Mouse (Mus musculus) megakaryocyte-erythroid progenitor cell, adult 5 weeks (primary cell): ENCODE results near the gene Kiss1r. TPM values are rescaled to one million over a fixed set of nuclear protein-coding genes. Genes with fewer than 3 reads are reported as not detected.

Experiments
- polyA plus RNA-seq: library from polyadenylated mRNA; stranded (reverse); fragments of >175 nt; gene quantifications from 2 replicates; pipeline ENCODE4 v1.2.3, GENCODE M21; 2012

Gene Kiss1r
- polyA plus RNA-seq: 0.41 and 0.64 TPM in 2 replicates

DNA sequence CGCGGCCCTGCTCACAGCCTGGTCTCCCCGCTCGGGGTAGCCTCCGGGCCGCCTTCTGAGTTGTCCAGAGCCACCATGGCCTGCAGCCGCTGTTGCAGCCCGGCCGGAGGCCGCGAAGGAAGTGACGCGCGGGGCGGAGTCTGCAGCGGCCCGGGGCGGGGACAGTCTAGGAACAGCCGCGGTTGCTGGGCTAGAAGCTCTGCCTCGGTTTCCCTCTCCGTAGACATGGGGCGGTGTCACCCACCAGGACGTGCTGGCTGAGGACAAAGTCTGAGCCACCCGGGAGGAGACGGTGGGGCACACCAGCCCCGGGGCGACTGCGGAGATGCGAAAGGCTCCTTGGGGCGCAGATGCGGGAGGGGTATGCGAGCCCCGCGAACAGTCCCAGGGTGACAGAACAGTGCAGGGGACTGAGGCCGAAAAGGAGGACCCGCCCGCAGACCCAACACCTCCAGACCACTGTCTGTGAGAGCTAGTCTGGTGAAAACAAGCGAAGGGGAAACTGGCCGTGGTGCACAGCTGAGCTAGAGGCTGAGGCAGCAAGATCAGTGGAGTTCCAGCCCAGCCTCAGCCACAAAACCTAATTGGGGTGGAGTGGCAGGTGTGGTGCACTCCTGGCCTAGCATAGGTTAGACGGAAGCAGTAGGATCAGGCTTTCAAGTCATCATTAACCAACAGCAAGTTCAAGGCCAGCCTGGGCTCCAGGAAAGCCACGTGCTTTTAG, at the start of gene Kiss1r:
Gene Kiss1r (plus strand): TSS at position 164 of the 724 bp plus-strand sequence.

DNA sequence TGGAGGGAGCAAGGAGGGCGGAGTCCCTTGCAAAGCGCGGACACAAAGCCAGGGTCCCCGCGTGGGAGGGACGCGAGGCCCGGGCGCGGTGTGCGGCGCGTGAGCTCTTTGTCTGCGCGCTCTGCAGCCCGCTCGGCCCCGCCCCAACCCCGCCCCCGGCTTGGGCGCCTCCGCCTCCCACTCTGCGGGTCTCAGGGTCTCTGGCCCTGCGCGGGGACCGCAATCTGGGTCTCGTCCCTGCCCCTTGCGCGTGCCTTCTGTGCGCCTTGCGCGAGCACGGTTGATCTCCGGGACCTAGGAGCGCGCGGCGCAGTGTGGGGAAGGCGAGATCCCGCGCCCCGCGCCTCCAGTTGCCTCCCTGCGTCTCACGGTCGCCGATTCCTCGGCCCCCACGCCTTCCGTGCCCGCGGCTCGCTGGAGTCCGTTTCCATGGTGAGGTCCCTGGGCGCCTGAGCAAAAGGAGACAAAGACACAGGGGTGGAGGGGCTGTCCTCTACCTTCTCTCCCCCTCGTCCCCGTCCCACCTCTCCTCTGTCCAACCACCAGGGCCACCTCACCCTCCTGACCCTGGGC, 42.4 kb upstream of the Kiss1r start, which contains the start of the genes Prtn3 and Plppr3:
Gene Prtn3 (plus strand): TSS at position 187 of the 573 bp plus-strand sequence.
Gene Plppr3 (minus strand): TSS at position 345 of the 573 bp plus-strand sequence.

DNA sequence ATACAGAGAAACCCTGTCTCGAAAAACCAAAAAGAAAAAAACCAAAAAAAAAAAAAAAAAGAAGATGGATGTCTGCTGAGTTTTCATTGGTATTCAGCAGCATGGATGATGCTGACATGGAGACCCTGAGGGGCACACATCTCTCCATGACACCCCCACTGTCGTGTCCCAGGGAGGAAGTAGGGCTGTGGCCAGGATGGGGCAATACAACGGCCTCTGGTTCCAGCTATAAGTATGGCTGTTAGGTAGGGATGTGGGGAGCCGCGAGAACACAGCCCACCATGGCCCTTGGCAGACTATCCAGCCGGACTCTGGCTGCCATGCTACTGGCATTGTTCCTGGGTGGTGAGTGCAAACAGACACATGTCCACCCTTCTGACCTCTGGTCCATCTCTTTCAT, 30.7 kb upstream of the Kiss1r start, which contains the start of gene Elane:
Gene Elane (plus strand): TSS at position 194 of the 400 bp plus-strand sequence.

DNA sequence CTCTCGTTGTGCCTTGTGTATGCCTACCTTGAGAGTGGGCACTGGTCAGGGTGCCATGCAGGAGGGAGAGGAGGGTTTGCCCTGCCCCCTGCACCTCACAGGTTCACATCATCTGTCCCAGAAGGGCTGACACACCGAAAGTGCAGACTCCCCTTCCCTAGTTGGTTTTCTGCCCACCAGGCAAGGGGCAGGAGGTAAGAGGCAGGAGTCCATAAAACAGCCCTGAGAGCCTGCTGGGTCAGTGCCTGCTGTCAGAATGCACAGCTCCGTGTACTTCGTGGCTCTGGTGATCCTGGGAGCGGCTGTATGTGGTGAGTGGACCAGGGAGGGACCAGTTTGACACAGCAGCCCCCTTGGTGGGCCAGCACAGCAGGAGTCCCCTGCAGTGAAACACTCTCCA, 26.1 kb upstream of the Kiss1r start, which contains the start of gene Cfd:
Gene Cfd (plus strand): TSS at position 184 of the 400 bp plus-strand sequence.

DNA sequence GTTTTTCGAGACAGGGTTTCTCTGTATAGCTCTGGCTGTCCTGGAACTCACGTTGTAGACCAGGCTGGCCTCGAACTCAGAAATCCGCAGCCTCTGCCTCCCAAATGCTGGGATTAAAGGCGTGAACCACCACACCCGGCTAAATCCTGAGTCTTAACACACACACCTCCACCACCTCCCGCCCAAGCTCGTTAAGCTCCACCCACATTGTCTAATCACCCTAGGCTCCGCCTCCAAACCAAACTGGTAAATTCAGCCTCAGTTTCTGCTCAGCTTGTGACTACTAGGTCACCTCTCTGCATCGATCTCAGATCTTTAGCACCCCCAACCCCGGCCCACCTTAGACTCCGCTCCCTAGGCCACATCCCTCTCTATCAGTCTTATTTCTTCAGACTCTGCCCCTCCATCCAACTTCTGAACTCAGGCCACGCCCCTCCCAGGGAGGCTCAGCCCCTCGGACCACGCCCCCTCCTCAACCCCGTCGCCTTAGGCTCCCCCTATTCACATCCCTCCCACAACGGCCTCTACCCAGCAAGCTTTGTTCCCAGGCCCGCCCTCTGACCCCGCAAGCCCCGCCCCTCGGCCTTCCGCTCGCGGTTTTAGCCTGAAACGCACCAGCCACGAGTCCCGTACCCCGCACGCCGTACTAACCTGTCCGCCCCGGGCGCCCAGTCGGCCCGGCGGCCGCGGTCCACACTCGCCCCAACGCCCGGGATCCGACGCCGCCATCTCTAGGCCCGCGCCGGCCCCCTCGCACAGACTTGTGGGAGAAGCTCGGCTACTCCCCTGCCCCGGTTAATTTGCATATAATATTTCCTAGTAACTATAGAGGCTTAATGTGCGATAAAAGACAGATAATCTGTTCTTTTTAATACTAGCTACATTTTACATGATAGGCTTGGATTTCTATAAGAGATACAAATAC, 8.3 kb upstream of the Kiss1r start, which contains the start of gene Med16:
Gene Med16 (minus strand): TSS at position 757 of the 925 bp plus-strand sequence.

DNA sequence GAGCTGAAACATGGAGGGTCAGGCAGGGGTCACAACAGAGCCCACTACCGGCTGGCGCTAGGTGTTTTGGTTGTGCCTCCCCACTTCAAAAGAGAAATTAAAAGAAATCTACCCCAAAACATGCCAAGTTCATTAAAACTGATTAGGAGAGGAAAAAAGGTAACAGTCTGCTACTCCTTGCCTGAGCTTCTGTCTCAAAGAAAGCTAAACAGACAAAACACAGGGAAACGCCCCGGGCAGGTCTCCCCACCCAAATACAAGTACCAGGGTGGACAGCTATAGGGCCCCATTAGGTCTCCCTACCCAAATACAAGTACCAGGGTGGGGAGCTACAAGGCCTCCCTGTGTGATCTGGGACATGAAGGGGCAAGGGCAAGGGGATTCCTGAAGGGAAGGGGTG, 6.2 kb upstream of the Kiss1r start, which contains the start of gene Gm26602:
Gene Gm26602 (plus strand): TSS at position 301 of the 400 bp plus-strand sequence.

DNA sequence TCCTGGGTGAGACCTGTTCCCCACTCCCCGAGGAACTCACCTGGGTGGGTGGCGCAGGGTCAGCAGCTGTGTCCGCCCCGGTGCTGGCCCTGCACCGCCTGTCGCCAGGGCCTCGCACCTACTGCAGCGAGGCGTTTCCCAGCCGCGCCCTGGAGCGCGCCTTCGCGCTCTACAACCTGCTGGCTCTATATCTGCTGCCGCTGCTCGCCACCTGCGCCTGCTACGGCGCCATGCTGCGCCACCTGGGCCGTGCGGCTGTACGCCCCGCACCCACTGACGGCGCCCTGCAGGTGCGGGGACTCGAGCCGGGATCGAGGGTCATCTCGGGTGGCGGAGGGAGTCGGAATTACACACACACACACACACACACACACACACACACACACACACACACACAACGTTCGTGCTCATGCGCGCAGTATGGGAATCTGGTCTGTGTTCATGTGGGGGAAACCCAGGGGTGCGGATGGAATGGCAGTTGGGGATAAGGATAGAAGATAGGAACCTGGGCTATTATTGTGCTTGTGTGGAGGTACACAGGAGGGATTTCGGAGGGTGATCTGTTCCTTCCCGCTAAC, 4.3 kb downstream of the Kiss1r start, which contains the start of gene R3hdm4:
Gene R3hdm4 (minus strand): TSS at position 251 of the 578 bp plus-strand sequence.

DNA sequence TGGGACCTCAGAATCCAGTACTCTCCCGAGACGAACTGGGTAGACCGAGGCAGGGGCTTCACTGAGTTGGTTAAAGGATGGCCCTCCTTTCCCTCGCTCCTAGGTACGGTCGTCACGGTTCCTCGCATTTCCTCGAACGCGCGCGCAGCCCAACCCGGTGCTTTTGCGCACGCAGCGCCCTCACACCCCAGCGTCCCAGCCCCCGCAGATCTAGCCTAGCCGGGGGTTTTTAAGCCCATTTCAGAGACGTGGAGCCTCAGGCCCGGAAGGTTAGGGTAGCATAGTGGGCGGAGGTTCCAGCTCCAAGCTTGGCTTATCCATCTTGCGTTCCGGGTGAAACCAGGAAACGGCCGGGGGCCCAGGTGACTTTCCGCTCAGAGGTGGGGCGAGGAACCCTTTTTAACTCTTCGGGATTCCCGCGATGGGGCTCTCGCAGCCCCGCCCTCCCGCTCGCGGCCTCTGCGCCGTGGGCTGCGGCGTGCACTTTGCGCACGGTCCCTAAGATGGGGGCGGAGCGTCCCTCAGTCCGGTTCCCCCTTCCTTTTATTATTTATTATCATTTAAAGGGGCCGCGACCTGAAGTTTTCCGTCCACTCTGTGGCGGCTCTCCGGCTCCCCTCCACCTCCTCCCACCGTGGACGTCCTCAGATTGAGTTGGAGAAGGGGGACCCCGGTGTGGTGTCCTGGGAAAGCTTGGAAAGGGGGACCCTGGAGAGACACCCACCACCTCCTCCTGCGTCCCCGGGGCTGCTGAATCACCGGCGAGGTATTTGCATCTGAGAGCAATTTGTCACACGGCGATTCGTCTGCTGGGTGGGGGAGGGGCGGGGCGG, 9.9 kb downstream of the Kiss1r start, which contains the start of gene Arid3a:
Gene Arid3a (plus strand): TSS at position 553 of the 833 bp plus-strand sequence.

DNA sequence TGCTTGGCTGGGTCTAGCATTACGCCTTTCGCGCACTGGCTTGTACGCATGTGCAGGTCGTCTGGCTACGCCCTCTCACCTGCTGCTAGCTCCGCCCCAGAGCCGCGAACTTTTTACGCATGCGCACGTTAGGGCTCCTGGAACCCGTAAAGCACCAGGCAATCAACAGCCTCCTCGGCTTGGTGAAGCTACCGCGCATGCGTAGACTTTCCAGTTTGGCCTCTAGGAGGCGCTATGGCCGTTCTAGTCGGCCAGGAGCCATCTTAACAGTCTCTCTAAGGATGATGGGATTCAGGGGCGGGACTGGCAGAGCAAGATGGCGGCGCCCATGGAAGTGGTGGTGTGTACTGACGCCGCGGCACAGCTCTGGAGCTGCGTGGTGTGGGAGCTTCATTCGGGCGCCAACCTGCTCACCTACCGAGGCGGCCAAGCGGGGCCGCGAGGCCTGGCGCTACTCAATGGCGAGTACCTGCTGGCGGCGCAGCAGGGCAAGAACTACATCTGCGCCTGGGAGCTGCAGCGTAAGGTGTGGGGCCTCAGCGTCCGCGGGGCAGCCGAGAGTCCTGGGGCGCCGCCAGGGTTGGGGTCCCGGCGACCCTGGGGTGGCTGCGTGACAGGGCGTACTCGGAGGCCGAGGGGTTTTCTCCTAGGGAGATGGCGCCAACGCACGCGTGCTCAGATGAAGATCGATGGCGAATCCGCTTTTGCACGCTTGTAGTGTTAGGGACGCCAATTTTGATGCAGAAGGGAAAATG, 43.3 kb downstream of the Kiss1r start, which contains the start of gene Wdr18:
Gene Wdr18 (plus strand): TSS at position 306 of the 755 bp plus-strand sequence.

DNA sequence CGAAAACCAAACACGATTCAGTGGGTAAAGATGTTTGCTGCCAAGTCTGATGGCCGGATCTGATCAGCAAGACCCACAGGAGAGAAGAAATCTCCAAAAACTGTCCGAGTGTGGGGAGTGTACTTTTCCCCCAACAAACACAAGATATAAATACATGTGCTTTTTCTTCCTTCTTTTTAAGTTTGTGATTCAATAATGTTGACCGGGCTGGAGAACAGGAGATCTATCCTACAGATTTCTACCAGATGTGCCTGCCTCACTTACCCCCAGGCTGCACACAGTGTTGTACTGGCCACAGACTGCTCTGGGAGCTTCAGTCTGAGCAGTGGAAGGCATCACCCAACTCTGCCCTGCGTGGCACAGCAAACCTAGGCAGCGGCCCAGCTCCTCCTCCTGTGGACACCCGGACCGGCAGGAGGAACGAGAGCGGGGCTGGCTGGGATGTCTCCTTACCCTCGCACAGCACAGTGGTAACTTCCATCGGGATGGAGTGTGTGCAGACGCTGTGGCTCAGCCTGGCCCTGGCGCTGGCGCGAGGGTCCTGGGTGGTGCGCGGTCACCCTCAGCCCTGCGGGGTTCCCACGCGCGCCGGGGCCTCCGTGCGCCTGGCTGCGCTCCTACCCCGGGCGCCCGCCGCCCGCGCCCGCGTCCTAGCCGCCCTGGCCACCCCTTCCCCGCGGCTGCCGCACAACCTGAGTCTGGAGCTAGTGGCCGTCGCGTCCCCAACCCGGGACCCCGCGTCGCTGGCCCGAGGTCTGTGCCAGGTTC, 53.8 kb downstream of the Kiss1r start, which contains the start of gene Grin3b:
Gene Grin3b (plus strand): TSS at position 301 of the 768 bp plus-strand sequence.

Other genes with a start within 250 kb of the Kiss1r start
- 116 and 132 TPM in 2 replicates for gene Tpgs1, start 247.6 kb upstream of the Kiss1r start, polyA plus RNA-seq
- gene Cdc34, start 234.8 kb upstream of the Kiss1r start, polyA plus RNA-seq: 250 and 260 TPM in 2 replicates
- 1.2 and 1.3 TPM in 2 replicates for gene Gzmm, start 228.0 kb upstream of the Kiss1r start, polyA plus RNA-seq
- 829 and 893 TPM in 2 replicates for gene Bsg, start 212.5 kb upstream of the Kiss1r start, polyA plus RNA-seq
- 1.00 and 1.2 TPM in 2 replicates for gene Hcn2, start 200.3 kb upstream of the Kiss1r start, polyA plus RNA-seq
- 34.1 and 38.0 TPM in 2 replicates for gene Polrmt, start 170.4 kb upstream of the Kiss1r start, polyA plus RNA-seq
- gene Fgf22, start 161.9 kb upstream of the Kiss1r start, polyA plus RNA-seq: not detected in 2 replicates
- gene Rnf126, start 150.0 kb upstream of the Kiss1r start, polyA plus RNA-seq: 324 and 356 TPM in 2 replicates
- 4.6 and 5.4 TPM in 2 replicates for gene Fstl3, start 139.7 kb upstream of the Kiss1r start, polyA plus RNA-seq
- gene Prss57, start 126.0 kb upstream of the Kiss1r start, polyA plus RNA-seq: 34.9 and 51.7 TPM in 2 replicates
- gene Palm, start 123.4 kb upstream of the Kiss1r start, polyA plus RNA-seq: 290 and 348 TPM in 2 replicates
- gene Misp, start 96.0 kb upstream of the Kiss1r start, polyA plus RNA-seq: 0.04 and 0.30 TPM in 2 replicates
- gene Ptbp1, start 62.5 kb upstream of the Kiss1r start, polyA plus RNA-seq: 1,442 and 1,522 TPM in 2 replicates
- gene Prtn3, start 42.5 kb upstream of the Kiss1r start, polyA plus RNA-seq: 5,178 and 10,445 TPM in 2 replicates
- gene Plppr3, start 42.3 kb upstream of the Kiss1r start, polyA plus RNA-seq: 288 and 339 TPM in 2 replicates
- gene Elane, start 30.7 kb upstream of the Kiss1r start, polyA plus RNA-seq: 4,000 and 7,851 TPM in 2 replicates
- gene Cfd, start 26.1 kb upstream of the Kiss1r start, polyA plus RNA-seq: 0.94 and 1.3 TPM in 2 replicates
- gene Med16, start 8.0 kb upstream of the Kiss1r start, polyA plus RNA-seq: 69.1 and 76.6 TPM in 2 replicates
- gene Gm26602, start 6.1 kb upstream of the Kiss1r start, polyA plus RNA-seq: 2.1 TPM in 1 of 2 replicates, not detected in the other
- gene R3hdm4, start 4.2 kb downstream of the Kiss1r start, polyA plus RNA-seq: 230 and 265 TPM in 2 replicates
- 94.7 and 145 TPM in 2 replicates for gene Arid3a, start 10.1 kb downstream of the Kiss1r start, polyA plus RNA-seq
- 54.4 and 61.7 TPM in 2 replicates for gene Wdr18, start 43.2 kb downstream of the Kiss1r start, polyA plus RNA-seq
- 0.09 and 0.12 TPM in 2 replicates for gene Grin3b, start 53.7 kb downstream of the Kiss1r start, polyA plus RNA-seq
- 378 and 414 TPM in 2 replicates for gene Tmem259, start 67.4 kb downstream of the Kiss1r start, polyA plus RNA-seq
- gene Cnn2, start 71.6 kb downstream of the Kiss1r start, polyA plus RNA-seq: 245 and 295 TPM in 2 replicates
- gene Abca7, start 79.5 kb downstream of the Kiss1r start, polyA plus RNA-seq: 54.4 and 60.8 TPM in 2 replicates
- 397 and 427 TPM in 2 replicates for gene Arhgap45, start 99.7 kb downstream of the Kiss1r start, polyA plus RNA-seq
- 217 and 273 TPM in 2 replicates for gene Polr2e, start 122.8 kb downstream of the Kiss1r start, polyA plus RNA-seq
- gene Gpx4, start 130.2 kb downstream of the Kiss1r start, polyA plus RNA-seq: 1,103 and 1,136 TPM in 2 replicates
- gene Sbno2, start 188.6 kb downstream of the Kiss1r start, polyA plus RNA-seq: 77.6 and 78.0 TPM in 2 replicates
- 176 and 185 TPM in 2 replicates for gene Stk11, start 198.8 kb downstream of the Kiss1r start, polyA plus RNA-seq
- gene Atp5d, start 221.7 kb downstream of the Kiss1r start, polyA plus RNA-seq: 1,245 and 1,266 TPM in 2 replicates
- gene Cbarp, start 223.9 kb downstream of the Kiss1r start, polyA plus RNA-seq: 32.3 and 53.4 TPM in 2 replicates
- gene Midn, start 231.3 kb downstream of the Kiss1r start, polyA plus RNA-seq: 312 and 336 TPM in 2 replicates
- 43.7 and 63.7 TPM in 2 replicates for gene Cirbp, start 249.0 kb downstream of the Kiss1r start, polyA plus RNA-seq